Mouse (Mus musculus) heart, embryonic 14.5 days (tissue): ENCODE results near the gene Ptgir. TPM values are rescaled to one million over a fixed set of nuclear protein-coding genes. Genes with fewer than 3 reads are reported as not detected.
A peak's percentile ranks its signal among the peaks of the same experiment; 100 is the strongest.

Source experiments
- ATAC-seq: fragments of 200-750 bp; cut with Nextera tagmentation; 2 replicates; pipeline ENCODE4 v1.8.0; 2017; ENCODE audit warnings: low read depth, moderate TSS enrichment; ENCODE audit not compliant: insufficient number of reproducible peaks, insufficient read depth, low FRiP score
- H3K27ac ChIP-seq, 2 experiments: fragments of 200-500 bp in 1 of 2; fragments of 300-500 bp in 1 of 2; sonication (generic) in 1 of 2; replicated peaks in 1 of 2; 2 replicates each; pipeline ENCODE4 v1.5.1; 2012 to 2014; ENCODE audit warnings: low read depth in 2 of 2, low read length in 2 of 2, control low read depth in 1 of 2, mild to moderate bottlenecking in 1 of 2, mixed read lengths in 1 of 2; ENCODE audit not compliant: control insufficient read depth in 1 of 2, insufficient read depth in 1 of 2
- H3K27me3 ChIP-seq: fragments of 300-500 bp; sonication (generic); 2 replicates; pipeline ENCODE4 v1.6.1; 2014; ENCODE audit warnings: mild to moderate bottlenecking, low read length, control low read depth; ENCODE audit not compliant: control insufficient read depth, insufficient read depth
- H3K36me3 ChIP-seq: fragments of 300-500 bp; sonication (generic); 2 replicates; pipeline ENCODE4 v1.6.1; 2014; ENCODE audit warnings: mild to moderate bottlenecking, control low read depth, low read length, mixed read lengths; ENCODE audit not compliant: control insufficient read depth, insufficient read depth
- H3K4me1 ChIP-seq, 2 experiments: fragments of 200-500 bp in 1 of 2; fragments of 300-500 bp in 1 of 2; sonication (generic) in 1 of 2; 2 replicates each; pipeline ENCODE4 v1.6.1; 2012 to 2014; ENCODE audit warnings: low read length in 2 of 2, control low read depth in 1 of 2, mixed read lengths in 1 of 2; ENCODE audit not compliant: control insufficient read depth in 2 of 2, insufficient read depth in 2 of 2
- H3K4me2 ChIP-seq: fragments of 300-500 bp; sonication (generic); 2 replicates; pipeline ENCODE4 v1.6.1; 2014; ENCODE audit warnings: mild to moderate bottlenecking, low read length
- H3K4me3 ChIP-seq, 2 experiments: fragments of 200-500 bp in 1 of 2; fragments of 300-500 bp in 1 of 2; sonication (generic) in 1 of 2; 2 replicates each; pipeline ENCODE4 v1.5.1; 2012 to 2014; ENCODE audit warnings: low read length in 2 of 2, mild to moderate bottlenecking in 2 of 2, control low read depth in 1 of 2, low read depth in 1 of 2, moderate library complexity in 1 of 2; ENCODE audit not compliant: control insufficient read depth in 1 of 2, insufficient read depth in 1 of 2
- H3K9ac ChIP-seq: fragments of 300-500 bp; sonication (generic); 2 replicates; pipeline ENCODE4 v1.6.1; 2014; ENCODE audit warnings: mild to moderate bottlenecking, low read length
- H3K9me3 ChIP-seq: fragments of 300-500 bp; sonication (generic); 2 replicates; pipeline ENCODE4 v1.6.1; 2016; ENCODE audit warnings: low read length, control low read depth; ENCODE audit not compliant: control insufficient read depth
- WGBS: fragments of 180-500 bp; shearing (Covaris S2); extraction: QIAGEN DNeasy Blood & Tissue Kit; methylation state at CpG from one replicate; pipeline ENCODE4 v1.1.7; 2014; 5-methylcytosine and 5-hydroxymethylcytosine counted together
- polyA plus RNA-seq: library from polyadenylated mRNA; unstranded; fragments of >200 nt; fragmentation: Nextera tagmentation; extraction: Ambion mirVana; gene quantifications from 2 replicates; pipeline ENCODE4 v1.2.1, GENCODE M21; 2014

The Ptgir gene
- polyA plus RNA-seq, 1 experiment from 2014 or later: 0.38 TPM

- H3K9ac ChIP-seq: no peak overlapping the region
- ATAC-seq: no peak
- H3K27me3 ChIP-seq: no peaks in the 10 kb centered on the region
- H3K4me1 ChIP-seq: peaks cover 11 to 34% of the 10 kb centered on the region in 2 experiments
- H3K4me3 ChIP-seq: no peak overlapping the region
- H3K27ac ChIP-seq: no peak overlapping the region
- no peaks in the 10 kb centered on the region for H3K9me3 ChIP-seq
- 57% methylated on average over 30 of the region's 30 CpGs for WGBS
- peaks cover 74% of the 10 kb centered on the region for H3K36me3 ChIP-seq
- no peak overlapping the region for H3K4me2 ChIP-seq
Observed at GRCm38 (mm10) chr7:16916342-16917265, 10.3 kb downstream of the Ptgir start.

DNA sequence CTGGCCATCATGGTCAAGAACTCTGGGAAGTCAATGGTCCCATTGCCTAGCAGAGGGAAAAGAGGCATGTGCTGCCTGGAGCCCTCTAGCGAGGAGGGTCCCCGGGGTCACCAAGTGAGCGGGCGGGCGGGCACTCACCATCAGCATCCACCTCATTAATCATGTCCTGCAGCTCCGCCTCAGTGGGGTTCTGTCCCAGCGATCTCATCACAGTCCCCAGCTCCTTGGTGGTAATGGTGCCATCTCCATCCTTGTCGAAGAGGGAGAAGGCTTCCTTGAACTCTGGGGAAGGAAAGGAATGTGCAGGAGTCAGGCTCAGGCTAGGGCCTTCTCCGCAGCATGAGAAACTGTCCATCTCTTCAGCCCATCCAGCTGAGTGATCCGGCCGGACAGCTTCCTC lies 11.2 kb downstream of the Ptgir start:
- no peak overlapping the region for H3K9ac ChIP-seq
- H3K4me2 ChIP-seq: no peak overlapping the region
- no peaks in the 10 kb centered on the region for H3K27me3 ChIP-seq
- 78% methylated on average over 11 of the region's 11 CpGs for WGBS
- H3K4me3 ChIP-seq: no peak overlapping the region
- H3K9me3 ChIP-seq: no peaks in the 10 kb centered on the region
- peaks cover 78% of the 10 kb centered on the region for H3K36me3 ChIP-seq
- H3K27ac ChIP-seq: no peak overlapping the region
- ATAC-seq: no peak
- peaks cover 17 to 43% of the 10 kb centered on the region in 2 experiments for H3K4me1 ChIP-seq

- Histone ChIP-seq H3K36me3 (peaks cover 78% of the 10 kb centered on the region), H3K4me1 (peaks cover 21 to 48% of the 10 kb centered on the region in 2 experiments), H3K4me3 (no peak overlapping the region), H3K9ac (no peak overlapping the region), H3K4me2 (no peak overlapping the region), H3K27ac (no peak overlapping the region), H3K27me3 (no peaks in the 10 kb centered on the region), H3K9me3 (no peaks in the 10 kb centered on the region)
- no peak for ATAC-seq
- WGBS: 82% methylated on average over 9 of the region's 9 CpGs
Observed at GRCm38 (mm10) chr7:16918014-16918413, 11.7 kb downstream of the Ptgir start.

GRCm38 (mm10) chr7:16918670-16919069 lies 12.4 kb downstream of the Ptgir start:
- Histone ChIP-seq H3K27ac (no peak overlapping the region), H3K4me3 (no peak overlapping the region), H3K27me3 (no peaks in the 10 kb centered on the region), H3K4me1 (peaks cover 21 to 48% of the 10 kb centered on the region in 2 experiments), H3K9me3 (no peaks in the 10 kb centered on the region), H3K36me3 (peaks cover 78% of the 10 kb centered on the region), H3K4me2 (no peak overlapping the region), H3K9ac (no peak overlapping the region)
- WGBS: 79% methylated on average over 3 of the region's 3 CpGs
- ATAC-seq: no peak

GRCm38 (mm10) chr7:16919395-16920149 lies 13.3 kb downstream of the Ptgir start:
- no peak overlapping the region for H3K4me3 ChIP-seq
- H3K9ac ChIP-seq: peak overlapping the region; percentile 38; the same call in 1 of the 2 replicates
- H3K36me3 ChIP-seq: peaks cover 73% of the 10 kb centered on the region
- H3K4me1 ChIP-seq: peaks cover 21 to 48% of the 10 kb centered on the region in 2 experiments
- 77% methylated on average over 13 of the region's 13 CpGs for WGBS
- H3K9me3 ChIP-seq: no peaks in the 10 kb centered on the region
- no peak overlapping the region for H3K4me2 ChIP-seq
- H3K27me3 ChIP-seq: no peaks in the 10 kb centered on the region
- no peak for ATAC-seq
- no peak overlapping the region; a peak in 1 of 4 replicates for H3K27ac ChIP-seq

DNA sequence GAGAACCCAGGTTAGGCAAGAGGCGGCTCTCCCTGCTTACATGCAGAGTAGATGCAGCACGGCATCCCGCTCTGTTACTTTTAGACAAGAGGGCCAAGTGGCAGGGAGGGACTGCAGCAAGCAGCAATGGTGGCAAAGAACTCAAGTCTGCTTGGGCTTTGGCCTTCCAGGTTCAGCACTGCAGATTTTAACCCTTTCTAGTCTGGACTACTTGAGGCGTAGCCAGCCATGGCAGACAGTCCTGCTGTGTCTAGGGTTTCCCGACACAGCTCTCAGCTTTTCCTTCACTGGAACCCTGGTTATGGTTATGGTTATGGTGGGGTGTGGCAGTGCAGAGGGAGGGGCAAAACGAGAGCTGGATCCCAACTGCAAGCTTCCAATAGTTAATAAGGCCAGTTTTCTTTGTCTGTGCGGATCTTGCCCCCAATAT lies 13.9 kb downstream of the Ptgir start:
- H3K9ac ChIP-seq: peak overlapping the region; percentile 38; the same call in 1 of the 2 replicates
- peaks cover 68% of the 10 kb centered on the region for H3K36me3 ChIP-seq
- whole genome bisulfite sequencing: 89% methylated on average over 7 of the region's 7 CpGs

More for the DNA sequence above, 13.9 kb downstream of the Ptgir start:
- no peak for ATAC-seq
- Histone ChIP-seq H3K4me1 (peaks cover 21 to 48% of the 10 kb centered on the region in 2 experiments), H3K9me3 (no peaks in the 10 kb centered on the region), H3K27ac (no peak overlapping the region; a peak in 1 of 4 replicates), H3K27me3 (no peaks in the 10 kb centered on the region), H3K4me2 (no peak overlapping the region), H3K4me3 (no peak overlapping the region)
